Mouse (Mus musculus) urinary bladder, postnatal 25 days (tissue): ENCODE measurements around the gene Rnaseh1.

Experiments
- DNase-seq: peaks from one replicate; pipeline ENCODE4 v3.0.0; 2022; ENCODE audit warnings: low spot score

Gene Rnaseh1

GRCm38 (mm10) chr12:28667287-28667686 lies 17.9 kb downstream of the Rnaseh1 start:
- no peak for DNase-seq

DNA sequence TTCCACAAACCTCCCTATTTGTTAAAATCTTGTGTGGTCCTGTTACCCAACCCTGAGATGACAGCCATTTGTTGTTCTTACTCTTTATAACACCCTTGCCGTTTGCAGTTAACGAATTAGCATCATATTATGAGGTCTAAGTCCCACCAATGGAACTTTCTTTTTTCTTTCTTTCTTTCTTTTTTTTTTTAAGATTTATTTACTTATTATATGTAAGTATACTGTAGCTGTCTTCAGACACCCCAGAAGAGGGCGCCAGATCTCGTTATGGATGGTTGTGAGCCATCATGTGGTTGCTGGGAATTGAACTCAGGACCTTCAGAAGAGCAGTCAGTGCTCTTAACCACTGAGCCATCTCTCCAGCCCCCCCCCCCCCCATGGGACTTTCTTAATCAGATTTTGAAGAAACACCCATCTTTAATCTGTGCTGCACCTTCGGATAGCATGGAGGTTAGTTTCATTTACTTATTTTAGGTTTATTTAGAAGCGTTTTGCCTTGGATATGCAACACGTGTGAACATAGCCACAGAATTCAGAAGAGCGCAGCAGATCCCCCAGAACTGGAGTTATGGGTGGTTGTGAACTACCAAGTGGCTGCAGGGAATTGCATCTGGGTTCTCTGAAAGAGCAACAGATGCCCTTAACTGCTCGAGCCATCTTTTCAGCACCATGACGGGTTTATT lies 24.8 kb downstream of the Rnaseh1 start:
- no peak for DNase-seq

- DNase-seq, result peak; percentile 69
These were observed 25.9 kb downstream of the Rnaseh1 start, which contains the start of gene Adi1 for GRCm38 (mm10) chr12:28675121-28675924. Gene Adi1, plus strand, starts transcription at chr12:28675231.

DNA sequence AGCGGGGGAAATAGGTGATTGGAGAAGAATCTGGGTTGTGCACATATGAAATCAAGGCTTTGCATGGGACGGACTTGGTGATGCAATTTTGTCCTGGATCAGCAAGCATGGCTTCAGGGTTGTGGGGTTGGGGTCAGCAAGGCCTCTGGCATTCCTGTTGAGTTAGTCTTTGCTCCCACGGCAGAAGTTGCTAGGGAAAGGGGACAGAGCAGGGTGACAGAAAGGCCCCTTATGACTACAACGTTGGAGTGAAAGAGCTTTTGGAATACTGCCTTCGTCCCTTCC lies 26.5 kb downstream of the Rnaseh1 start:
- DNase-seq, result no peak

DNA sequence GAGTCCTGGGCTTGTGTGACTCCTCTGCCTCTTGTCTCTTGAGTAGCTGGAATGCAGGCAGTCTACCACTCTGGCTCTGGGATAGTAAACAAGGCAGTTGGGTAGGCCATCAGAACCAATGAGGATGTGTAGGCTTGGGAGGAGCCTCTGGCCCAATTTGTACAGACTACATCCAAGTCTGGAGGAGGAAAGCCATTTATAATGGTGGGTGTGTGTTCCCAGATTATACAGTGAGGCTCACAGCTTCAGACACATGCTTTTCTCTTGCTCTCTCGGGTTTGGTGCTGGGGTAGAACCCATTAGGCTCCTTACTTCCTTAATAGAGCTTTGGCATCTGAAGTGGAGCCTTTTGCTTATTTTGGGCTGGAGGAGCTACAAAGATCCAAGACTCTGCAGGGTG lies 35.3 kb downstream of the Rnaseh1 start:
- no peak for DNase-seq

- no peak for DNase-seq
These were observed 36.4 kb downstream of the Rnaseh1 start for GRCm38 (mm10) chr12:28685771-28686170.

- DNase-seq, result no peak
These were observed 36.9 kb downstream of the Rnaseh1 start for GRCm38 (mm10) chr12:28686199-28686879.

DNA sequence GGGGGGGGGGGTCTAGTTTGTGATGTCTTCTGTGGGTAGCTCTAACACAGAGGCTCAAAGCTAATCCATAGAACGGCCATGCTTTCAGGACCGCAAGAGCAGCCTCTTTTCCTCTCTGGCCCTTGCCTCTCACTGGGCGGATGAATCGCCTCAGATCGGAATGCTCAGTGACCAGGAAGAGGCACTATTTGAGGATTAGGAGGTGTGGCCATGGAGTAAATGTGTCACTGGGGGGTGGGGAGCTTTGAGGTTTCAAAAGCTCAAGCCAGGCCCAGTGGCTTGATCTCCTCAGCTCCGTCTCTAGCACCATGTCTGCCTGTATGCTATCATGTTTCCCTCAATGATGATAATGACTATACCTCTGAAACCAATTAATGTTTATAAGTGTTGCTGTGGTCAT lies 39.6 kb downstream of the Rnaseh1 start:
- DNase-seq, result no peak

DNA sequence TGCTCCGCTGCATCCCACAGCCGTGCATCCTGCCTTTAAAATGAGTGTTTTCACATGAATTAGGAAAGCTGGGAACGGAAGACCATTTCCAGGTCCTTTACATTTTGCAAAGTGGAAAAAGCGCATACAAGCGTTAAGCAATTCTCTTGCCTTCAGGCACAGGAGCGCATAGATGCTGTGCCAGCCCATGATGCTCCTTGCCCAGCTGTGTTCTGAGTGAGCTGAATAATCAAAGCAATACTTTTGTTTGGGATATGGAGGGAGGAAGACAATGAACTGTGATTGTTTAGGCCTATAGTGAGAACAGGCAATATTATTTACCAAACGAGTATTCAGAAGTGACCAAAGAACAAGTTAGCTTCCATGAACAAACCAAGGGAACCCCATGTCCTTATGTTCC lies 41.3 kb downstream of the Rnaseh1 start:
- no peak for DNase-seq

GRCm38 (mm10) chr12:28693738-28694137 lies 44.3 kb downstream of the Rnaseh1 start:
- DNase-seq, result no peak

GRCm38 (mm10) chr12:28694231-28694630 lies 44.8 kb downstream of the Rnaseh1 start:
- no peak for DNase-seq

DNA sequence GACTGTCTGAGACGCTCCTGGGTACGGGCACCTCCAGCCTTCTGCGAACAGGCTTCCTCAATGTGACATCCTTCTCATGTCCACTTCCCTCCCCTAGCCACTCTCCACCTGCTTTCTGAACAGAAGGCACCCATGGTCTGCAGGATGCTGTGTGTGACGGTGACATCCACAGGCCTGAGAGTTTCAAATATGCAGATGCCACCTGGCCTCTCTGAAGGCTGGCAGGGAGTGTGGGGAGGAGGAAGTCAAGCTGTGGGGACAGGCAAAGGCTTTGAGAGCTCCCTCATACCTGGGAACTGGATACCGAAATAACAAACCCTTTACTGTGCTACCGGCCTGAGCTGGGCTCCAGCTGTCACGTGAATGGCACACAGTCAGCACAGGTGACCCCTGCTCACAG lies 45.4 kb downstream of the Rnaseh1 start:
- DNase-seq, result no peak

DNA sequence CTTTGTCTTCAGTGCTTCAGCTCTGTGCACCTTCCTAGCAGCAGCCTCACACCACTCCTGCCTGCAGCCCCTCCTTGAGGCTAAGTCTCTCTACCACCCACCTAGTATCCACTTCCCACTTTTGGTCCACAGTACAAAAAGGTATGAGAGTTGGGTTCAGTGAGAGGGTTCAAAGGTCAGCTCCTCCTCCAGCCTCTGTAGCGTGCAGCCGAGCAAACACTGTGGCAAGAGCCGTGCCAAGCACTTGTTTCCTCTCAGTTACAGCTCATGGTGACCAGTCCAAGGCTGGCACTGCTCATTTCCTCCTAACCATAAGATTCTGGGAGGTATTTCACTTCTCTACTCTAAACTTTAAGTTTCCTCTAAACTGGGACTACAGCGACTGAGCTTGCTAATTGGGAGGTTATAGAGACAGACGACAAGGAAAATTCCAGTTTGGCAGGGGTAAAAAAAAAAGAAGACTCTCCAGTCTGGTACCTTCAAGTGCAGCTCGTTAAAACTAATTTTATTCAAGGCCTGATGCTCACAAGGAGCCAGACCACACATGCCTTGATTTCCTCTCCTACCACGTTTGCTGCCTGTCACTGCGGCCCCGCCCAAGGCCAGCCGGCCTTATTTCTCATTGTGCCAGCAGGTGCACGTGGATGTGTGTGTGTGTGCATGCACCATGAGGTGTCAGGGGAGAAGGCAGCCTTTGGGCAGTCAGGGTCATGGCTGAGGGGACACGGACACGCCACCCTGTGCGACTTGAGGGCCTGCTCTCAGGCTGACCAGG lies 48.6 kb downstream of the Rnaseh1 start:
- DNase-seq, result no peak

GRCm38 (mm10) chr12:28699086-28699485 lies 49.7 kb downstream of the Rnaseh1 start:
- no peak for DNase-seq

DNA sequence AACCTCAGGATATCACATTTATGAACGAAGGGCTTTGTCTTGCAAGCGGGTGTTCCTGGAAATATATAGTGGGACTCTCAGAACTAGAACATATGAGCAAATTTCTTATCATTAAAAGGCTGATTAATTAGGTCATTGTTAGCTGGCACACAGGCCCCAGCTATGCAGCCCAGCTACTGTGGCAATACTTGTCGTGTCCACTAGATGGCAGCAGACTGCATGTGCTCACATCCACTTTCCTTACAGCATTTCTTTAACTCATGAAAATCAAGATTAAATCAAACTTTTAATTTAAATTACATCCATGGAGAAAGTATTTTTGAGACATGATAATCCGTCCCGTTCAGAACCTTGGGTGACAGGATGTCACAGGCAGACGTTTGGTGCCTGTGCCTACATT lies 50.3 kb downstream of the Rnaseh1 start:
- DNase-seq, result peak; percentile 55

DNA sequence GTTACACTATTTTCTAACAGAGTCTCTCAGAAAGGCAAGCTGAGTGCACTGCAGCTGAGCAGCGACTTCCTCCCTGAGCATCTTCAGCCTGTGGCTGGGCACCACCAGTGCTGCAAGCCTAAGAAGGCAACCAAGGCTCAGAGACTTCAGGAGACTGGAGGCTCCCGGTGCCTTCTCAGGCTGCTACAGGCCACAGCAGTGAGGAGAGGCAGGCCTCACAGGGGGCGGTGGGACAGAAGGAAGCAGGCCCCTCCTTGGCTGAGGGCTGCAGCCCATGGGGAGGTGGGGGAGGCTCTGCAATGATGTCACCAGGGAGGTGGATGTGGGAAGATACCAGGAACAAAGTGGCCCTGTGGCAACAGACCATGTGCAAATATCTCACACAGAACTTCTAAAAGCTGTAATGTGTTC lies 50.7 kb downstream of the Rnaseh1 start:
- DNase-seq, result no peak

DNA sequence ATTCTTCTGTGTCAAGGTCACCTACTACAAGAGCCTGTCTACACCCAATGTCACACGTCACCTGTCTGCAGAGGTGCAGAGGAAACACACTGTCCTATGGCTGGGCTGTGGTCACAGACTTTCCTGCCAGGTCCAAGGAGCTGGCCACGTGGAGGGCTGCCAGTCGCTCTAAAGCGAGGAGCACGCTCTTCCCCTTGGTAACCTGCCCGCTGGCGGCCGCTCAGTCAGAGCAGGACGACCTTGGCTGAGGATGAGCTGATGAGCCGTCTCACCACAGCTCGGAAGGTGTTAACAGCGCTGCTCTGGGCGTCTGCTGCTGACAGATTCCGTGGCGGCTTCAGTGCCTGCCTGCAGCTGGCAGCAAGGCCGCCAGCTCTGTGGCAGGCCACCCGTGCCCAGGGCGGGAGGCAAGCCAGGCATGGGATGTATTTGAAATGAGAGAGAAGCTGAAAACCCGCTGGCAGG lies 51.2 kb downstream of the Rnaseh1 start:
- DNase-seq, result no peak

- DNase-seq, result no peak
These were observed 51.9 kb downstream of the Rnaseh1 start for GRCm38 (mm10) chr12:28701302-28701701.

GRCm38 (mm10) chr12:28704381-28704780 lies 55.0 kb downstream of the Rnaseh1 start:
- no peak for DNase-seq

DNA sequence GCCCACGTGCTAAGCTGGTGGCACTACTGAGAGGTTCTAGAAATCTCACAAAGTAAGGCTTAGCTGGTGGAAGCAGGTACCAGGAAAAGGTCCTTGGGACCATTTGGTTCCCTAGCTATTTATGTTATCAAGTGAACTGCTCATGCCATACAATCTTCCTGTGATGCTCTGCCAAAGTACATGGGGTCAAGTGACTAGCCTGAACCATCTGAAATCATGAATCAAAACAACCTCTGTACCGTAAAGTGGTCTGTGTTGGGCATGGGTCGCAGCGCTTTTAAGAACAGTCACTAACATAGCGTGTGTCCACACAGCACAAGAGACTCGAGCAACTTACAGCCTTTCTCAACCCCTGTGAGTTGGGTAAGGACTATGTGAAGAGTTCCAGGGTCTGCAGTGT lies 55.8 kb downstream of the Rnaseh1 start:
- DNase-seq, result no peak

DNA sequence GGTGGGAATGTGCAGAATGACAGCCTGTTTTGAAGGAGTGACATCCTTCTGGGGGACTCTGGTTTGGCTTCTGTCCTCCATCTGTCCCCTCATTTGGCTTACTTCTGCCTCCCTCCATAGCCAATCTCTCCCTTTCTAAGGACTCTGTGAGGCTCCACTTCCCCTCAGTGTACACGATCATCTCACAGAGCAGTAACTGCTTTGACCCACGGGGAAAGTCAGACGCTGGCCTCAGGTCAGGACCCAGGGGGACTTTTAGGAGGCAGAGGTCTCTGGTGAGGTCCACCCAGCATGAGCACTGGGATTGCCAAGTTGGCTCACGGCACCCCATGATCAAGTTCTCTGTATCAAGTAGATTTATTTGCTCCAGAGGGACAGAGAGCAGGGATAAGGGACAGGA lies 58.8 kb downstream of the Rnaseh1 start:
- DNase-seq, result no peak
